Mouse (Mus musculus): ENCODE data around the gene Ninj1.

Gene Ninj1

DNA sequence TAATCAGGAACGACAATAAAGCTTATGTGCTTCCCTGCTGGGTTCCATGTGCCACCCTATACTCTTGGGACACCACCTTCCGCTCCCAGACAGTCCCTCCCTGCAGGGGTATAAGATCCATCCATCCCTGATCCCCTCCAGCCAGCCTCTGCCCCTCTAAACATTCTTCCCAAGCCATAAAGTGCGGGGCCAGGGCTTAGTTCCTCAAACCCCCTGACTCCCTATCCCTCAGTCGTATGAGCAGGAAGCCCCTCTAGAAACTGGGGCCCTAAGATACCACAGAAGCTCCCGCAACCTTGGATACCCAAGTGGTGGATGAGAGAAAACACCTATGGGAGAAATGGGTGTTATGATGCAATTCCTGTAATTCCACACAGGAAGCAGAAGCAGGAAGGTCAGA lies 8.9 kb downstream of the Ninj1 start:
- WGBS, result 86% methylated on average over 5 of the region's 5 CpGs

DNA sequence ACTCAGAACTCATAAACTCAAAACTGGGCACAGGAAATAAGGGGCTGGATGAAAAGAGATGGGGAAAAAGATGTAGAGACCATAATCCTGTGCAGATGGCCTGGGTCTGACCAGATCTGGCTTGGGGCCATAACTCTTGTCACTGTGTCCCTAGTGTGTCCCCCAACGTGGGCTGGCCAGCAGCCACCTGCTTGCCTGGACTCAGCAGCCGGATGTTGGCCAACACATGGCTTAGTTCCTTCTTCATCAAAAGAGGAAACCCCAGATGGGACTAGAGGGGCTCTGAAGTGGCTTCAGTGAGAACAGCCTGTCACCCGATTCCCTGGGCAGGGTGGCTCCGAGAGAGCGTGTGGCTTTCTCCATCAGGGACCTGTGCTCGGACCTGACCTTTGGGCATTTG lies 9.5 kb downstream of the Ninj1 start:
- 66% methylated on average over 6 of the region's 6 CpGs for WGBS

DNA sequence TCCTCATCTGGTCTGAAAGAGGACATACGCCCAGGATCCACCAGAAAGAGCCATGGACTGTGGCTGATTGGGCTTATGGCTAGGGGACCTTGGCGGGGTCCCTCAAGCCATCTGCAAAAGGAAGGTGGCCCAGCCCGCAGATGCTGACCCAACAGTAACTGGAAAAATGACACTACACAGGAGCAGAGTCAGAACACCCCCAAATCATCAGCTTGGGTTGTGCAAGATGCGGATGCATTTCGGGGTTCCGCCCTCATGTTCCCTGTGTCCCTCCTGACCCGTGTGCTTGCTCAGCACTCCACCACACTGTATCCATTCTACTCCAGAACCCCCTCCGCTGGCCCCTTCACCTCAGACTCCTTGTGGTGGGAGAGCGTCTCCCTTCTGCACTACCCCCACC lies 11.4 kb downstream of the Ninj1 start:
- WGBS, result 98% methylated on average over 9 of the region's 9 CpGs

DNA sequence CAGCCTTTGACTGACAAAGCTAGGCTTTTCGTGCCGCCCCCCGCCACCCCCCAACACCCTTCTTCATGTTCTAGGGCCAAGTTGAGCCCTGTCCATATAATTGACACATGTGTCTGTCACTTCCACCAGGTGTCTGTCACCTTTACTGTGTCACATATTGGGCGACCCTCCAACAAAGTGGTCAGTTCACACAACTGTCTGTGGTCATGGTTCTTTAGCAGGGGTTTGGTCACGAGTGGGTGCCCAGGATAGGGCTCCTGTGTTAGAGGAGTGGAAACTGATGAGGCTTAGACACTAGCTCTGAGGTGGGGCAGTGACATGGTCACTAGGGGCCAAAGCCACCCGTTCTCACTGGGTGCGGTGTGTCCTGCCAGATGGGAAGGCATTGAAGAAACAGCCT lies 12.6 kb downstream of the Ninj1 start:
- 96% methylated on average over 7 of the region's 7 CpGs for WGBS

DNA sequence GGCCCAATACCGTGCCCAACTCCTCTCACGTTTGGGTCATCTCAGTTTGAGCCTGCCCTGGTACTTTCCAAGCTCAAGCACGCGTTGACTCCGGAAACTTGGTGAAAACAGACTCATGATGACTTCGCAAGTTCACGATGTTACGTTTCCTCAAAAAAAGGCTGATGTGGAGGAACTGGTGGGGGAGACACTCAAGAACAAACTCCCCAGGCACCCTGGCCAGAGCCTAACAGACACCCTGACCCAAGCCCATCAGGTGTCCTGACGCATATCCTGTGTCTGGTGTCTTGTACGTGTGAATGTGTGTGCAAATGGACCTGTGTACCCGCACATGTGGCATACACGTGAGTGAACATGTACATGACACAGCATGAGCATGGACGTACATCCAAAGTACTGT lies 13.4 kb downstream of the Ninj1 start:
- WGBS, result 91% methylated on average over 13 of the region's 13 CpGs

DNA sequence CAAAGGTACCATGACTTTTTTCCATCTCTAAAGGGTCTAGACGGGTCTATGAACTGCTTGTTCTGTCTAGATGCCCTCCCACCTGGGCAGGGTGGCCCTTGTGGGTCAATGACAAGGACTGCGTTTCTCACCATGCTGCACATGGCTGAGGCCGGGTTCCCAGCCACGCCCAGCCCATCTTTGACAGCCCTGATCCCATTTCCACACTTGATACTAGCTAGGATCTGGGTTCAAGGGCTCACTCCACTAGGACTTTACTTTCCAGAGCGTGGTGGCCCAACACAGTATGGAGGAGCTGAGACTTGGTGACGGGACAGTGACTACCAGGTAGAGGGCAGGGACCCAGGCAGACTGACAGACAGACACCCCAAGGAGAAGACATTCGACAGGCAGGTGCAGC lies 15.3 kb downstream of the Ninj1 start:
- 96% methylated on average over 7 of the region's 7 CpGs for WGBS

DNA sequence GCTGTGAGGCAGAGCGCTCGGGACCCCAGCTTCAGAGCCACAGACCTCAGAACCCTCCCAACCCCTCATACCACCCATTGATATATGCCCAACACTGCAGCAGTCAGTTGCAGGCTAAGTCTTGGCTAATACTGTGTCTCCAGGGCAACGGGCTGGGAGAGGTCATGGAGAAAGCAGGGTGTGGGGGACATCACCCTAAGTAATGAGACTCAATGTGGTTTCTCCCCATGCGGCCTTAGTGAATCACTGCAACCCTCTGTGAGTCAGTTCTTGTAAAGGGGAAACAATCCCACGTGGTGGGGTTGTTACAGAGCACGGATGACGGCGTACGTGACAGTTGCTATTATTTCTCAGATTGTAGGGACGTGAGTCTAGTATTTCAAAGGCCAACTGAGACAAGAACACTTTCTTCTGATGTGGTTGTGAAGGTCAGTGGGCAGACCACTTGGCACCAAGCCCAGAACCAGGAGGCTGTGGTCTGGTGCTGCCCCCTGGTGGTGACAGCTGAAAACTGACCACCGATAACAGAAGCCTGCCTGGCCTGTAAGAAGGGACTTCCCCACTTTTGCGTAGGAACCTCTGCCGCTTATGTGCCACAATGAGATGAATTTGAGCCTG lies 18.2 kb downstream of the Ninj1 start:
- 28% methylated on average over 13 of the region's 13 CpGs for WGBS

DNA sequence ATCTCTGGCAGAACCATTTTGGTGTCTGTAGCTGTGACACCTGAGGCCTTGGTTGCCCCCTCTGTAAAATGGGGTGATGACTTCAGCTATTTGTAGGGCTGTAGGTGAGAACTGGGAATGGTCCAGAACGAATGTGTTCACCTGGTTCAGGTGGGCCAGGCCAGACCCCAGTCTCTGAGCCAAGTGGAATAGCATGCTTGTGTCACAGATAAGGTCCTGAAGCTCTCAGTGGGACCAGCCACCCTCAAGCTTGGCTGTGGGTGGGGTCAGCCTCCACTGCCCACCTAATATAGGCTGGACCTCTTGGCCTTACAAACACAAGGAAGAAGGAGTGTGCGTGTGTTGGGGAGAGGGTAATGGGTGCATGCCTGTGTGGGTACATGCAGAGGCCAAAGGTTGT lies 19.1 kb downstream of the Ninj1 start:
- 96% methylated on average over 2 of the region's 2 CpGs for WGBS

DNA sequence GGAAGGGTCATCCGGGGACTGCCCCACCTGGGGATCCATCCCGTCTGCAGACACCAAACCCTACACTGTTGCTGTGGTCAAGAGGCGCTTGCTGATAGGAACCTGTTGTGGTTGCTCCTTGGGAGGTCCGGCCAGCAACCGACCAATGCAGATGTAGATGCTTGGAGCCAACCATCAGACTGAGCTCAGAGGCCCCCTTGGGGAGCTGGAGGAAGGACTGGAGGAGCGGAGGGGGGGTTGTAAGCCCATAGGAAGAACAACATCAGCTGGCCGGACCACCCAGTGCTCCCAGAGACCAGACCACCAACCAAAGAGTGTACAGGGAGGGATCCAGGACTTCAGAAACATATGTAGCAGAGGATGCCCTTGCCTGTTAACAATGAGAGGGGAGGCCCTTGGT lies 22.0 kb downstream of the Ninj1 start:
- WGBS, result 85% methylated on average over 7 of the region's 7 CpGs

DNA sequence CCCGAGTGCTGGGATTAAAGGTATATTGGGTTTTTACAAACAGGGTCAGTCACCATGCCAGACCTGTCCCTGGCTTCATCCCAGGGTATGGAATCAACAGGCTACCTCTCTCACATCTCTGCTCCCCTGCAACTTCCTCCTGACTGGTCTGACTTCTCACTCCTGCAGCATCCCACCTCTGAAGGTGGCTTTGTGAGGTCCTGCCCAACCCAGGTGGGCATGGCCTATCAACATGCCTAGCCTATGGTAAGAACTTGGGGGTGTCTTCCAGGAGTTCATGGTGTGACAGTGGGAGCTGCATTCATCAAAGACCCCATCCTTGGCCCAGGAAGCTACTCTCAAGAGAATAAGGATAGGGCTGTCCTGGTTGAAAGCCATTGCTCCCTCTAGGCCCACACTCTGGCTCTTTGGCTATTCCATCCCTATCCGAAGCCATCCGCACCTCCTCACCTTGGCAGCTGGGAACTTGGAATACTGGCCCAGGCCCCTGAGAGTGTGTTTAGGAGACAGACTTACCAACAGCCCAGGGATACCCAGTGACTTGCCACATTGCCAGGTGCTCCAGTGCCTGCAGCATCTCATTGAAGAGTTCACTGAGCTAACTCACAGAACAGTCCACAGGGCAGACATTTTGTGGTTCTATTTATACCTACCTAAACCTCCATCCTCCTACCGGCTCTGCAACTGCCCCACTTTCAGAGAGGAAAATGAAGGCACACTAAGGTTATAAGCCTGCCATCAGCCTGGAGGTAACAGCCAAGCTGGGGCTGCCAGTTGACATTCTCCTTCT lies 25.6 kb downstream of the Ninj1 start:
- 75% methylated on average over 4 of the region's 4 CpGs for WGBS

DNA sequence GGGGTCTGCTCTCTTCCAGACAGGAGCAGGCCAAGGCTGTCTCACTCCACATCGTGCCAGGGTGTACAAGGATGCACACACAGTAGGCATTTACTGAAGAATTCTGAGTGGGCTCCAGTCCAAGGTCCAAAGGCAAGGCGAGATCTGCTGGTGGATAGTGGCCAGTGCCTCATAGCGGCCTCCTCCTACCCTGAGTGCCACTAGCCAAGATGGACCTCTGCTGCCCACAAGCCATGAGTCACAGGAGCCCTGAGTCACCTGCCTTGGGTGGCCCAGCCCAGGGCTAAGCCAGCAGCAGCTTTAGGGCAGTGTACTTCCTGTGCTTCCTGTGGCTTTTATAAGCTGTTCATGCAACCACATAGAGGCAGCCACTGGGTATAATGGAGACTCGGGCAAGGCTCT lies 26.2 kb downstream of the Ninj1 start:
- 27% methylated on average over 4 of the region's 4 CpGs for WGBS

DNA sequence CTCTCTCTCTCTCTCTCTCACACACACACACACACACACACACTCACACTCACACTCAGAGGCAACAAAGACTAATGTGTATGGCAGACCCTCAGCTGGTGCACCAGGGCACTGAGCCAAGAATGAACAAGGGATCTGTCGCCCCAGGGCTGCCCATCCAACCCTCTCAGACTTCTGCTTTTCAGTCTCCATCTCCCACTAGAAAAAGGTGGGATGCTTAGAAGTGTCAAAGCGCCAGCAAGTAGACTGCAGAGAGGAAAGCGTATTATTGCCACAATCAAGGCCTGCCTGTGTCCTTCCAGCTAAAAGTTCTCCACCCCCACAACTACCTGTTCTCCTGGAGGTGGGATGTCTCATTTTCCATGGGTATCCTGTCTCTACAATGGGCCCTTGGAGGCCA lies 27.2 kb downstream of the Ninj1 start:
- WGBS, result 55% methylated on average over 3 of the region's 3 CpGs

DNA sequence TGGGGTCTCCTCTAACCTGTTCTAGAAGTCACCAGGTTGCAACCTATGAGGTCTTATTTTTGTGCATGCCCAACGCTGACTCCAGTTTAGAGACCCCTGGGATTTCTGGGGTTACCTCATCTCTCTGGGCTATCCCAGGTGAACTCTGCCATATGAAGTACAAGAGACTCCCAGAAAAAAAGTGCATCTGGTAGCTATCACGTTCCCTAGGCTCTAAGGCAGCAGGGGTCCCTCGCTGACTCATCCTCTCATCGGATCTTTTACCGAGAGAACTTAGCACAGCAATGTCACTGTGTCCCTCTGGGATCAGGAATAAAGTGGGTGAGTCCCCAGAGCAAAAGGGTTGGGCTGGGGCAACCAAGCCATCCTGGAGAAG lies 27.8 kb downstream of the Ninj1 start:
- 16% methylated on average over 5 of the region's 5 CpGs for WGBS

DNA sequence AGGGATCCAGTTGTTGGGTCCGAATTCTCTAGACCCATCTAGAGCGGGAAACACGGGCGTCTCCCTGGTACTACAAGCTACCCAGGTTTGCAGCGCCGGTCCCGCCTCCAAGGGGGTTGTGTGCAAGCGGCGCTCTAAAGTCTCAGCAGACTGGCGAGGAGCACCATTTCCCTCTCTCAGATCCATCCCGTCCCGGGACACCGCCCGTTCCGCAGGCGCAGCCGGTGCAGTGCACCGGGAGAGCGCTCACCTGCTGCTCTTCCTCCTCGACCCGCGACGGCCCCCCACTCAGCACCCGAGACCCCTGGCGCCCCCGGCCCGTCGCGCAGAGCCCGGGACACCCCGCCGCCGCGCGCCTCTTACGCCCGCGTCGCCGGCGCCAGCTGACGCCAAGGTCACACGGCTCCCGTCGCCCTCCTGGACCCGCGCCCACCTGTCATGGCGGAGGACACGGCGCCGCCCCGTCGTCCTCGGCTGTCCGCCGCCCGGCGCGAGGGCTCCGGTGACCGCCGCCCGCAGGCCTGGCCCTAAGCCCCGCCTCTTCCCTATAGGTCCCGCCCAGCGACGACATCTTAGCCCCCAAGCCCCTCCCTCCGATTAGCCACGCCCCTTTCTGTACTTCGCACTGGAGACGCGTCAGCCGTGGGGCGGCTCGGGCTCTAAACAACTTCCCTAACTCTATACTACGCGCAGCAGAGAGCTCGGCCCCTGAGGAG lies 28.4 kb downstream of the Ninj1 start, which contains the start of gene Card19:
Gene Card19, minus strand, starts transcription at position 534 of the 716 bp plus-strand sequence.
- 1% methylated on average over 78 of the region's 78 CpGs for WGBS

DNA sequence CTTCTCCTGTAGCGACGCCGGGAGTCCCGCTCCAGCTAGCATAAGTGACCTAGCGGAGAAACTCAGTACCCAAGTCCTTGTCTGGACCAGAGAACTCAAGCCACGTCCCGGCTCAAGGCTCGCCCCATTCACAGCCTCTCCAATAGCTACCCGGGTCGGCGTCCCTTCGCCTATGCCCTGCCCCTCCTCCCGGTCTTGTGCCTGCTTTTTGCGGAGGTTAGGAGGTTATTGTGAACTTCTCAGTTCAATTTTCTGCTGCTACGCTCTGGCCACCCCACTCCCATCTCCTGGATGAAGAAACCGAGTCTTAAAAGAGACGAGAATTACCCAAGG lies 28.9 kb downstream of the Ninj1 start:
- WGBS, result 12% methylated on average over 17 of the region's 17 CpGs

DNA sequence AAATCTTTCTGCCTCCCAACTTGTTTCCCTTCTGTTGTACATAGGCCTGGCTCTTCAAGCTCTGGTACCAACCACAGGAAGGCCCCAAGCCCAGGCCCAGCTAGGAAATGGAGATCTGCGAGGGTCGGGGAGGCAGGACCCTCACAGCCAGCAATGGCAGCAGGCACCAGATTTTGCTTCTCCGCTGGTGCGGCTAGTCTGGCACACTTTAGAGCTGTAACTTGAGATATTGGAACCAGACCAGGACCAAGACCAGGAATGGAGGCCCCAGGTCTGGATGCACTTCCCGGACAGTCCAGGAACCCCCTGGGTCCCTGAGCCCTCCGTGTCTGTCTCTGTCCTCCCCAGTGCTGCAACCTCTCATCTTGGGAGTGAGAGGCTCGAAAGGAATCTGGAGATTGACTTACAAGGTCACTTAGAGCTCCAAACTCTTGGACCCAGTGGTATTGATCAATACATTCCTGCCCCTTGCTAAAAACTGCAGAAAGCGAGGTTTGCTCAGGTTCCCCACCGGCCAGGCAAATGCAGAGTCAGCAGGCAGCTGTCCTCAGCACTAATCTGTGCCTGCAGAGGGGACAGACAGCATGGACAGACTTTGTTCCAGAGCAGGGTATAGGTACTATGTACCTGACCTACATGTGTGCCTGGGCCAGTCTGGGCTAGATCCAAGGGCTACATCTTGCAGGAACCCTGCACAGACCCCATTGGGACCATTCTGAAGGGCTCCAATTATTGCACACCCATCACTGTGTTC lies 29.7 kb downstream of the Ninj1 start:
- WGBS, result 81% methylated on average over 9 of the region's 9 CpGs

DNA sequence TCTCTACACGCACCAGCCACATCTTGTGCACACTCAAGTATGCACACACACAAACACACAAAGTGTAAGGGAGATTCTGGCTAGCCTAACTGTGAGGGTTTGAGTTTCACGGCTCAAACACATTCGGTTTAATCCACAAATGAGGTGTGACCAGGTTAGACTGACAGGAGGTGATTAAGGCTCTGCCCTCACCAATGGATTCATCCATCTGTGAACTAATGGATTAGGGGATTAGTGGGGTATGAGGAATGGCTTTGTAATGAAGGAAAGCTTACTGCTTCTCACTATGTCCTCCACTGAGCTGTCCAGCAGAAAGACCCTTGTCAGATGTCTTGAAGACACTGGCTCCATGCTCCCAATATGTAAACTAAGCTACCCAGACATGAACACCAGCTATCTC lies 31.4 kb downstream of the Ninj1 start:
- 68% methylated on average over 3 of the region's 3 CpGs for WGBS

DNA sequence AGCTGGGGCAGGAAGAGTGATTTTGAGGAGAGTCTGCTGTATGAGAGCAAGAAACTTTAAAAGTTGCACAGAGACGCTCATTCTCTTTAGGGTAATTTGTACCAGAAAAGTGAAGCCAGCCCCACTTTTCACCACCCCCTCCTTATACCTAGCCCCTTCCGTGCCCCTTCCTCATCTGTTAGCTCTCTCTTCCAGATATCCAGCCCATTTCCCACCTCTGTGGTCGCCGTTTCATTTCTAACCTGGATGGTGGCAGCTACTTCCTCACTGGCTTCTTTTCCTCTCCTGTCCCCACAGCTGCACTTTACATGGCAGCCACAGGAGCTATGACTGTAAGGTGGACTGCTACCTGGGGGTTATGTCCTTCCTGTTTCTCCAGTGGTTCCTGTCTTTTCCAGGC lies 32.1 kb downstream of the Ninj1 start:
- WGBS, result 89% methylated on average over 4 of the region's 4 CpGs

DNA sequence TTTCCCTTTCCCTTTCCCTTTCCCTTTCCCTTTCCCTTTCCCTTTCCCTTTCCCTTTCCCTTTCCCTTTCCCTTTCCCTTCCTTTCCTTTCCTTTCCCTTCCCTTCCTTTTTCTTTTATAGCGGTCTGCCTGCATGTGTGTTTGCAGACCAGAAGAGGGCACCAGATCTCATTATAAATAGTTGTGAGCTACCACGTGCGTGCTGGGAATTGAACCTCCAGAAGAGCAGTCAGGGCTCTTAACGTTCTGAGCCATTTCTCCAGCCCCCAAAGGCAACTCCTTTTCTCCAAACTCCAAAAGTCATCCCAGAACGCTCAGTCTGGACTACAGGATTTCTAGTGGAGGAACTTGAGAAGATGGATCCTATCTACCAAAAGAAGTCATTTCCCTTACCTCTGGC lies 33.6 kb downstream of the Ninj1 start:
- 43% methylated on average over 5 of the region's 5 CpGs for WGBS

DNA sequence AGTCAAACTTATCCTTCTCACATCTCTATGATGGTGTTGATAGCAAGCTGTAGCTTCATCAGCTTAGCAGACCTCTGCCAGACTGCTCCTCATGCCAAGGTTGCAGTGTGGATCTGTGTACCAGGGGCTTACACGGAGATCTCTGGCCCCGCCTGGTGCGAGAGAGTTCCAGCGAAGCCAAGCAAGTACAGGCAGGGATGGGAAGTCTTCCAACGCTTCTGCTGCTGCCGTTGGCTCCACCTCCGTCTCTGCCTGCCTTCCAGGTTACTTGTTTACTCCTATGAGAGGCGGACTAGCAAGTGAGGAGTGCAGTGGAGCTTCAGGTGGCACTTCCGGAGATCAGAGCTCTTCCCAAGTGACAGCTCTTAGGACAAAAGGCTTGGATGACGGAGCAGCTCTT lies 37.0 kb downstream of the Ninj1 start:
- 26% methylated on average over 10 of the region's 10 CpGs for WGBS

DNA sequence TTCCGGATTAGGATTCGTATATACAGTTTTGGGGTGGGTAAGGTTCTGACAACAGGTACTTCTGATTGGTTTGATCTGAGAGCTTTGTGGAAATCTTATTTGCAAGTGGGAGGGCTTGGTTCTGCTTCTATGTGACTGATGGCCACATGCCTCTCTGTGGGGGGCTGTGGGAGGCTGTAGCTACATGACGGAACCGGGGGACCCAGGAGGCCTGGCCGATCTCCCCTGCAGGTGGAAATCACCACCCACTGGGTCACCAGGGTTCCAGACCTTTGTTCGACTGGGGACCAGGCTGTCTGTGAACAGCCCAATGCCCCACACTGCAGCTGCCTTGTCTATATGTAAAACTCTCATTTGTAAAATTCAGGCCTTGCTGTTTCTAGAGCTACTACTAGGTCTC lies 37.4 kb downstream of the Ninj1 start:
- WGBS, result 47% methylated on average over 6 of the region's 6 CpGs

DNA sequence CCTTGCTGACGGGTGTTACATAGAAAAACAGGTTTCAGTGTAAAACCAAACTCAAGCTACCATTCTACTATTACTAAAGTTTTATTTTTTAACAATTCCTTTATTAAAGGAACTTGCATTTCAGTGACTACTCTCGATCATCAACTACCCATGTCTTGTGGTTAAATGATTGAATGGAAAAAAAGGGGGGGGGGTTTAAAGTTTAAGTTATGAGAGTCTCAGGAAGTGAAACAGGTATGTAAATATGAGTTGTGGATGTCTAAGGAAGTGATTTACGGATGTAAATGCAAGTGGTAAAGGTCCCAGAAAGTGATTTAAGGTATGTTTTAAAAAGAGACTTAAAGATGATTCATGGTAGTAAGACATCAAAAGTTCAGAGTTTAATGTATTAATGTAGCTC lies 37.9 kb downstream of the Ninj1 start:
- 89% methylated on average over 3 of the region's 3 CpGs for WGBS
